Mouse (Mus musculus) hindbrain, embryonic 15.5 days (tissue): ENCODE results near the gene Prune2. TPM values are rescaled to one million over a fixed set of nuclear protein-coding genes. Genes with fewer than 3 reads are reported as not detected.

Experiments
- ATAC-seq: fragments of 200-750 bp; cut with Nextera tagmentation; 2 replicates; pipeline ENCODE4 v1.8.0; 2017; ENCODE audit warnings: low read depth, moderate number of reproducible peaks, moderate TSS enrichment; ENCODE audit not compliant: low FRiP score
- H3K27ac ChIP-seq: fragments of 300-500 bp; sonication (generic); replicated peaks from 2 replicates; pipeline ENCODE4 v1.5.1; 2015; ENCODE audit warnings: mild to moderate bottlenecking, inconsistent platforms
- H3K27me3 ChIP-seq: fragments of 300-500 bp; sonication (generic); 2 replicates; pipeline ENCODE4 v1.6.1; 2015; ENCODE audit warnings: control low read depth, inconsistent platforms
- H3K36me3 ChIP-seq: fragments of 300-500 bp; sonication (generic); 2 replicates; pipeline ENCODE4 v1.6.1; 2015; ENCODE audit warnings: control low read depth, inconsistent platforms
- H3K4me1 ChIP-seq: fragments of 300-500 bp; sonication (generic); replicated peaks from 2 replicates; pipeline ENCODE4 v1.6.1; 2015; ENCODE audit warnings: control low read depth, inconsistent platforms
- H3K4me2 ChIP-seq: fragments of 300-500 bp; sonication (generic); 2 replicates; pipeline ENCODE4 v1.6.1; 2015; ENCODE audit warnings: moderate library complexity, mild to moderate bottlenecking, inconsistent platforms
- H3K4me3 ChIP-seq: fragments of 300-500 bp; sonication (generic); 2 replicates; pipeline ENCODE4 v1.5.1; 2015; ENCODE audit warnings: mild to moderate bottlenecking, inconsistent platforms
- H3K9ac ChIP-seq: fragments of 300-500 bp; sonication (generic); 2 replicates; pipeline ENCODE4 v1.6.1; 2015; ENCODE audit warnings: inconsistent platforms
- H3K9me3 ChIP-seq: fragments of 300-500 bp; sonication (generic); 2 replicates; pipeline ENCODE4 v1.6.1; 2016; ENCODE audit warnings: control low read depth, inconsistent platforms
- WGBS: fragments of 180-500 bp; shearing (Covaris S2); methylation state at CpG from one replicate; pipeline ENCODE4 v1.1.7; 2015; 5-methylcytosine and 5-hydroxymethylcytosine counted together
- polyA plus RNA-seq: library from polyadenylated mRNA; unstranded; fragments of >200 nt; fragmentation: Nextera tagmentation; extraction: Ambion mirVana; gene quantifications from 2 replicates; pipeline ENCODE4 v1.2.1, GENCODE M21; 2015

Gene Prune2
- polyA plus RNA-seq, 1 experiment from 2014 or later: 8.2 TPM

DNA sequence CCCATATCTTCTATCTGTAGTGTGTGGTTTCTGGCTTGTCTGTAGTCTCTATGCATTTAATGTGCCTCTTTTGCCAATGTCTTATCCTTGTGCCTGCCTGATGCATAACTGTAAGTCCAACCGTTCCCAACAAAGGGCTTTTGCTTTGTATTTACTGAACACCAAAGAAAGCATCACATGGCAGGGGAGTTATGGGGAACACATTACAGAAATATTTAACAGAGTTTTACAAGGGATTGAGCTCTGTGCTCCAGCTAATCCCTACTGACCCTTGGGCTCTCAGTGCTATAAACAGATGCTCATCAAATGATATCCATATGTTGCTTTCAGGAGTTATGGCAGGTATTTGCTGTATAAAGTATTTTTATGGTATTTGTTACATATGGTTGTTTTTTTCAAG, 116.3 kb downstream of the Prune2 start:
- Histone ChIP-seq H3K4me1 (no peaks in the 10 kb centered on the region), H3K4me2 (no peak overlapping the region), H3K9ac (no peak overlapping the region), H3K27ac (no peak overlapping the region), H3K4me3 (no peak overlapping the region), H3K27me3 (no peaks in the 10 kb centered on the region), H3K36me3 (no peaks in the 10 kb centered on the region), H3K9me3 (no peaks in the 10 kb centered on the region)
- 84% methylated on average over 1 of the region's 1 CpGs for WGBS
- no peak for ATAC-seq

DNA sequence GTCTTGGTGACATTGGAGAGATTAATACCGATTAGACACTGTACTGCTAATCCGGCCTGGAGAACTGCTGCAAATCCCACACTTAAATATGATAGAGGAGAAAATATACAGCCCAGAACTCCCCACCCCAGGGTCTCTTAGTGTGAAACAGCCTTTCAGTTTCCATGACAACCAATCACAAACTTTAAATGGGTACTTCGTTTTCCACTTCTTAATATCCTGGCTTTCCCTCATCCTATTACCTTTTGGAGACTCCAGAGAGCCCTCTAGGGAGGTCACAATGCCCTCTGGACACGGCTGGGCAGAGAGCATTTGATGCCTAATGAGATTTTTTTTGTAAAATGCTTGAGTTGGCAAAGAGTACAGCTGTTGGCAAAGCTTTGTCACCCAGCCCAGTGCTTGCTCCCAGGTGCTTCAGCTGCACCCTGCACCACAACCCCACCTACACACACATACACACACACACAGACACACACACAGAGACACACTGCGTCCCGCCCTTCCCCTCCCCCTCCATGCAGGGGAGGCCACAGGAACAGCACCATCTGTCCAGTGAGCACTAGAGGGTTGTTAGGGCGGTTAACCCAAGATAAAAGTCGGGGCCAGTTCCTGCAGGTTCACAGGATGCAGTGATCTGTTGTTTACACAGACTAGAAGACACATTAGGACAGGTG, 122.9 kb downstream of the Prune2 start:
- no peak overlapping the region for H3K4me2 ChIP-seq
- peaks cover 5% of the 10 kb centered on the region; the same call in 1 of the 2 replicates for H3K4me1 ChIP-seq
- 48% methylated on average over 8 of the region's 8 CpGs for WGBS
- no peaks in the 10 kb centered on the region for H3K36me3 ChIP-seq
- no peak overlapping the region for H3K9ac ChIP-seq
- no peak overlapping the region for H3K4me3 ChIP-seq
- peak; percentile 69 for ATAC-seq
- no peaks in the 10 kb centered on the region for H3K27me3 ChIP-seq
- no peak overlapping the region for H3K27ac ChIP-seq
- no peaks in the 10 kb centered on the region for H3K9me3 ChIP-seq

GRCm38 (mm10) chr19:17081382-17081781, 125.5 kb downstream of the Prune2 start:
- WGBS: 77% methylated on average over 10 of the region's 10 CpGs
- H3K9me3 ChIP-seq: no peaks in the 10 kb centered on the region
- no peaks in the 10 kb centered on the region for H3K36me3 ChIP-seq
- H3K27ac ChIP-seq: no peak overlapping the region
- no peaks in the 10 kb centered on the region for H3K27me3 ChIP-seq
- H3K4me1 ChIP-seq: peaks cover 5% of the 10 kb centered on the region; the same call in 1 of the 2 replicates
- no peak overlapping the region for H3K4me2 ChIP-seq
- no peak for ATAC-seq
- H3K9ac ChIP-seq: no peak overlapping the region
- H3K4me3 ChIP-seq: no peak overlapping the region

- Histone ChIP-seq H3K27me3 (no peaks in the 10 kb centered on the region), H3K4me2 (0 out of 2 replicates have a peak overlapping the region, but pooled peaks have one; percentile 8), H3K27ac (no peak overlapping the region), H3K4me1 (0 out of 2 replicates have a peak, but pooled peaks cover 4% of the 10 kb centered on the region), H3K36me3 (no peaks in the 10 kb centered on the region), H3K9me3 (no peaks in the 10 kb centered on the region), H3K4me3 (no peak overlapping the region), H3K9ac (no peak overlapping the region)
- WGBS: 25% methylated on average over 8 of the region's 8 CpGs
- no peak for ATAC-seq
These were observed 138.1 kb downstream of the Prune2 start for GRCm38 (mm10) chr19:17094067-17094466.

GRCm38 (mm10) chr19:17096338-17096737, 140.4 kb downstream of the Prune2 start:
- 84% methylated on average over 2 of the region's 2 CpGs for WGBS
- H3K27me3 ChIP-seq: no peaks in the 10 kb centered on the region
- ATAC-seq: no peak
- H3K9me3 ChIP-seq: no peaks in the 10 kb centered on the region
- H3K9ac ChIP-seq: no peak overlapping the region
- no peak overlapping the region for H3K4me2 ChIP-seq
- 0 out of 2 replicates have a peak, but pooled peaks cover 4% of the 10 kb centered on the region for H3K4me1 ChIP-seq
- H3K36me3 ChIP-seq: no peaks in the 10 kb centered on the region
- no peak overlapping the region for H3K27ac ChIP-seq
- no peak overlapping the region for H3K4me3 ChIP-seq

- no peak overlapping the region for H3K9ac ChIP-seq
- H3K4me1 ChIP-seq: 0 out of 2 replicates have a peak, but pooled peaks cover 4% of the 10 kb centered on the region
- H3K4me3 ChIP-seq: no peak overlapping the region
- no peaks in the 10 kb centered on the region for H3K36me3 ChIP-seq
- H3K27ac ChIP-seq: no peak overlapping the region
- no peak overlapping the region for H3K4me2 ChIP-seq
- H3K27me3 ChIP-seq: no peaks in the 10 kb centered on the region
- no peak for ATAC-seq
- no peaks in the 10 kb centered on the region for H3K9me3 ChIP-seq
- 74% methylated on average over 6 of the region's 6 CpGs for WGBS
These were observed 141.3 kb downstream of the Prune2 start for GRCm38 (mm10) chr19:17097210-17097609.

DNA sequence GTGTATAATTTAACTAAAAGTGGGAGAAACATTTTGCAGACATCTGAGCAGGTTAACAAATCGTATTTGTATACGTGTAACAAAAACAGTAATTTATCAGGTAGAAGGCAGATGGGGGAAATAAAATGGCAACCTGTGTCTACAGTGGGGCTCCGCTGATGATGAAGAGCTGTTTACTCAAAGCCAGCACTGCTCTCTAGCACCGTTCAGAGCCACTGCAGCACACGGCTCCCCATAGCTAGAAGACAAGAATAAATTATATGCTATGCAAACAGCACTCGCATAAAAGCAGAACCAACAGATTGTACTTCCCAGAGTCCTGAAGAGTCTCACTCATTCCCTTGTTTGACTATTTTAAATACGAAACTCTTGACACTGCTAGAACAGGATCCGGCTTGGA, 152.9 kb downstream of the Prune2 start:
- Histone ChIP-seq H3K9ac (no peak overlapping the region), H3K27me3 (no peaks in the 10 kb centered on the region), H3K4me2 (no peak overlapping the region), H3K27ac (no peak overlapping the region), H3K36me3 (no peaks in the 10 kb centered on the region), H3K4me3 (no peak overlapping the region), H3K9me3 (no peaks in the 10 kb centered on the region), H3K4me1 (no peaks in the 10 kb centered on the region)
- no peak for ATAC-seq
- 68% methylated on average over 8 of the region's 8 CpGs for WGBS

DNA sequence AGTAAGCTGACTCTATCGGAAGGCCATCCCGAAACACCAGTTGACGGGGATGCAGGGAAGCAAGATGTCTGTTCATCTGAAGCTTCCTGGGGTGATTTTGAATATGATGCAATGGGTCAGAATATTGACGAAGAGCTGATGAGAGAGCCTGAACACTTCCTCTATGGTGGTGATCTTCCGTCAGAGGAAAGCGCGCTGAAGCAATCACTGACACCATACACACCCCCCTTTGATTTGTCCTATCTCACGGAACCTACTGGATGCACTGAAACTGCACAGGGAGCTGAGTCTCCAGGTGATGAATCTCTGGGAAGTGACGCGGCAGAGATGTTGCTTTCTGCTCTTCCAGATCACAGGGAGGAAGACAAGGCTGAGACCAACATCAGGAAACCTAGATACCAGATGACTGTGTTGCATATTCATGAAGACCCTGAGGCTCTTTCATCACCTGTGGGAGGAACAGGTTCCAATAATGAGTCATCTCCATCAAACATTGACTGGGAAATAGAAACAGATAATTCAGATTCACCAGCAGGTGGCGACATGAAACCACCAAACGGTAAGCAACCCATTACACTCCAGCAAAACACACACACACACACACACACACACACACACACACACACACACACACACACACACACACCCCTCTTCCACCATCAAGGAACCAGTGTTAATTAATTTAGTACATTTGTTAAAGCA, 168.3 kb downstream of the Prune2 start:
- ATAC-seq: peak; percentile 73; the same call in 1 of the 2 replicates
- Histone ChIP-seq H3K36me3 (no peaks in the 10 kb centered on the region), H3K4me1 (no peaks in the 10 kb centered on the region), H3K27me3 (no peaks in the 10 kb centered on the region), H3K4me3 (no peak overlapping the region), H3K4me2 (no peak overlapping the region), H3K9me3 (no peaks in the 10 kb centered on the region), H3K27ac (no peak overlapping the region), H3K9ac (no peak overlapping the region)
- WGBS: 67% methylated on average over 12 of the region's 12 CpGs

GRCm38 (mm10) chr19:17125380-17125779, 169.5 kb downstream of the Prune2 start:
- H3K9ac ChIP-seq: no peak overlapping the region
- no peak overlapping the region for H3K4me3 ChIP-seq
- ATAC-seq: no peak
- no peaks in the 10 kb centered on the region for H3K36me3 ChIP-seq
- no peak overlapping the region for H3K4me2 ChIP-seq
- no peak overlapping the region for H3K27ac ChIP-seq
- H3K4me1 ChIP-seq: no peaks in the 10 kb centered on the region
- no peaks in the 10 kb centered on the region for H3K27me3 ChIP-seq
- 95% methylated on average over 7 of the region's 7 CpGs for WGBS
- no peaks in the 10 kb centered on the region for H3K9me3 ChIP-seq

GRCm38 (mm10) chr19:17130544-17130943, 174.6 kb downstream of the Prune2 start:
- 88% methylated on average over 3 of the region's 3 CpGs for WGBS
- H3K36me3 ChIP-seq: no peaks in the 10 kb centered on the region
- H3K9me3 ChIP-seq: no peaks in the 10 kb centered on the region
- ATAC-seq: no peak
- H3K9ac ChIP-seq: no peak overlapping the region
- H3K27ac ChIP-seq: no peak overlapping the region
- no peaks in the 10 kb centered on the region for H3K27me3 ChIP-seq
- no peaks in the 10 kb centered on the region for H3K4me1 ChIP-seq
- H3K4me2 ChIP-seq: no peak overlapping the region
- no peak overlapping the region for H3K4me3 ChIP-seq

GRCm38 (mm10) chr19:17136677-17137460, 181.0 kb downstream of the Prune2 start:
- H3K27me3 ChIP-seq: no peaks in the 10 kb centered on the region
- WGBS: 10% methylated on average over 21 of the region's 21 CpGs
- peak overlapping the region; percentile 71 for H3K4me2 ChIP-seq
- ATAC-seq: peak; percentile 94
- H3K4me1 ChIP-seq: peaks cover 5% of the 10 kb centered on the region
- H3K36me3 ChIP-seq: no peaks in the 10 kb centered on the region
- H3K9me3 ChIP-seq: no peaks in the 10 kb centered on the region
- peak overlapping the region; percentile 54 for H3K4me3 ChIP-seq
- H3K9ac ChIP-seq: peak overlapping the region; percentile 55
- H3K27ac ChIP-seq: peak overlapping the region; percentile 54

DNA sequence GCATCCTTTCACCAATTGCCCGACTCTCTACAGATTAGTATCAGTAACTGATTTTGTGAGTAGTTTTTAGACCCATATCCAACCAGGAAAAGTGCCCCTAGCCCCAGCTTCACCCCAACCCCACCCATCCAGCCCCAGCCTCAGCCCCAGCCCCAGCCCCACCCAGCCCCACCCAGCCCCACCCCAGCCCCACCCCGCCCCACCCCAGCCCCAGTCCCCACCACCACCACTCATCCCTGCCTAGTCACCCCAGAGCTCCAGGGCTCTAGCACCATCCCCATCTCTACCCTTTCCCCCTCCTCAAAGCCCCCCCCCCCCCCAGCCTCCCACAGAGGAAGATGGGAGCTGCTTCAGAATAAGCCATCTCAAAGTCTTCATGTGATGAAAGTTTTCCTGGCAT, 181.7 kb downstream of the Prune2 start:
- H3K27me3 ChIP-seq: no peaks in the 10 kb centered on the region
- H3K9ac ChIP-seq: no peak overlapping the region
- no peak overlapping the region for H3K27ac ChIP-seq
- peaks cover 5% of the 10 kb centered on the region for H3K4me1 ChIP-seq
- H3K36me3 ChIP-seq: no peaks in the 10 kb centered on the region
- no peak for ATAC-seq
- H3K9me3 ChIP-seq: no peaks in the 10 kb centered on the region
- peak overlapping the region; percentile 54; the same call in 1 of the 2 replicates for H3K4me3 ChIP-seq
- 30% methylated on average over 2 of the region's 2 CpGs for WGBS
- H3K4me2 ChIP-seq: peak overlapping the region; percentile 71
